Mouse (Mus musculus) c-Kit-negative CD71-positive TER-119-positive erythroid progenitor cells, embryonic 14.5 days (primary cell): ENCODE measurements at regions not wholly inside any gene's neighbourhood (a gene's known extent, or its start where the extent isn't known, plus 50 kb on each side); places are given as distances from the start of the nearest gene placed in this dataset.

Experiments used
- DNase-seq: peaks from one replicate; pipeline ENCODE4 v3.0.0-alpha.2; 2013; ENCODE audit warnings: low read depth, low spot score

- no peak for DNase-seq
These were observed 434.1 kb downstream of the Tox3 start for GRCm38 (mm10) chr8:89914076-89914475.

- no peak for DNase-seq
These were observed 441.9 kb downstream of the Tox3 start for GRCm38 (mm10) chr8:89906200-89906599.

GRCm38 (mm10) chr8:89905588-89905987 lies 442.6 kb downstream of the Tox3 start:
- no peak for DNase-seq

GRCm38 (mm10) chr8:89903346-89903745 lies 444.8 kb downstream of the Tox3 start:
- no peak for DNase-seq

DNA sequence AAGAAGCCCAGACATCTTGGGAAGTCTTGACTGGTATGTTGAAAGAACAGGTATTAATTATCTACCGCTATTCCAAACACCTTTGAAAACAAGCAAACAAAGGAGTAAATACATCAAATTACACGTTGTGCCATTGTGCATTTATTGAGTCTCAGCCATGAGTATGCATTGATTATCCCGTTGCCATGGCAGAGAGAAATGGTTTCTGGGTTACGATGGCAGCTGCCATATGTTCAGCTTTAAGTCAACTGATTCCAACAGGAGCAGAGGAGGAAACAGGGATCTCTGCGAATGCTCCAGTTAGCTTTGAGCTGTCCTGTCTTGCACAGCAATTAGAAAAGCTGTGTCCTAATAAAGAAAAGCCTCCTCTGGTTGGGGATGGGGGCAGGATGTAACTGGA lies 475.4 kb downstream of the Tox3 start:
- DNase-seq = no peak

GRCm38 (mm10) chr8:89871966-89872365 lies 476.2 kb downstream of the Tox3 start:
- no peak for DNase-seq

DNA sequence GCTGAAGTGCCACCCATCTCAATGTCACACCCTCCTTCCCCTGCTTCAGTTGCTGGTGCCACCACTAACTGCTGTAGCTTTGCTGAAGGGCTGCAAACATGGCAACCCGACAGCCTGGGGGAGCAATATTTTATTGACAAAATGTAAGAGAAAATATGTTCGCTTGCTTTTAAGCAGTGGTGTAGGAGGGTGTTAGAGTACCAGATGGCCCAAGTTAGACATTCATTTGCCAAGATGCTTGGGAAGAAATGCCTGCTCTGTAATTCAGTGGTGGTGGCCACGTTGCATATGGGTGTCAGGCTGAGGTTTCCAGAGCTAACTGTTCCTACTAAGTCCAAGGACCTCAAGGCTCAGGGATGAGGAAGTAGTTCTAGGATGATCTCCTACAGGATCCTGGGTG lies 488.3 kb downstream of the Tox3 start:
- no peak for DNase-seq

DNA sequence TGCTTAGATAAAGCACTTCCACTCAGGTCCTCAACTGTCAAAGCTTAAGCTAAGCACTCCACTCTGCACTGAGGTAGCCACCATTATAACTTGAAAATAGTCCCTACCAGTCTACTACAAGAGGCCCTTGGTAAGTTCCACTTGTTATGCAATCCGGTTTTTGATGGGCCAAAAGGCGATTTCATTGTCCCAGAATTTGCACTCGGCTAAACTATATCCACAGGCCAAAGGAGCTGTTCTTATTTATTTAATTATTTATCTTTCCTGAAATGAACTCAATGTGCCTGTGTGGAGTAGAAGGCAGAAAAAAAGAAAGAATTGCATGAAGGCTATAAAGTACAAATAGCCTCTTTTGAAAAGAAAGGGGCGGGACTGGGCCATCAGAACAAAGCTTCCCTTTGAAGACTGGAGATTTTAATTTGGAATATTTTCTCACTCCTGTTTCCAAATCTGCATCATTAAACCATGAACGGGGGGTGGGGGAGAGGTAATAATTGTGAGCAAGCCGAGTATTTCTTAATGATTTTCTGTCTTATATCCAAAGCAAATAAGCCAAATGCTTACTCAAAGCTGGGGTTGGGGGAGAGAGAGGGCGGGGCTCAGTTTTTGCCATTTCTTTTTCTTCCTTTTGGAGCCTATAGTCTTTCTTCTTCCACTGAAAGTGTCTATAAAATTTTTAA lies 489.3 kb downstream of the Tox3 start:
- DNase-seq = no peak

- DNase-seq = no peak
These were observed 492.6 kb downstream of the Tox3 start for GRCm38 (mm10) chr8:89855556-89855955.

DNA sequence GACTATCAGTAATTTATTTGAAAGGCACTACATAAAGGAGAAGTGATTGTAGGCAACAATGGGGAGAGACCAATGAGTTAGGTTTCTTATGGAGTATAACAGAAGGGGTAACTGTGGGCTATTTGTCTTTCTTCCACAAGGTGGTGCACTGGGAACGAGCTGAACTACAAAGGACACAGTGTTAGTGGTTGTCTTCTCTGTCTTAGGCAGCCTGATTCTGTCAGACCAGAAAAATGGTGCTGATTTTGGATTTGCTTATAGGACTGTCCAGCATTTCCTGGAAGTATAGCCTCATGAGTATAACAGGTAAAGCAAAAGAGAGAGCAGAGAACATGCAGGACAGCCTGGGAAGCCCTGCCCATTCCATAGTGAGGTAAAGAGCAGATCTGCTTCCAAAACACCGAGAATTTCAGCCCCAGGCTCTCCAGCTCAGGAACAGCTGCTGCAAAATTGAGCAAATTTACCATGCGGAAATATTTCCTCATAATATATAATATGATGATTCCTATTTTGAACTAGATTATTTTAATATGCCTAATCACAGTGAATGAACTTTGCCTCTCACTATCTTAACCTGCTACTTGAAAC lies 497.8 kb downstream of the Tox3 start:
- no peak for DNase-seq

- DNase-seq = no peak
These were observed 498.5 kb downstream of the Tox3 start for GRCm38 (mm10) chr8:89849416-89850208.

DNA sequence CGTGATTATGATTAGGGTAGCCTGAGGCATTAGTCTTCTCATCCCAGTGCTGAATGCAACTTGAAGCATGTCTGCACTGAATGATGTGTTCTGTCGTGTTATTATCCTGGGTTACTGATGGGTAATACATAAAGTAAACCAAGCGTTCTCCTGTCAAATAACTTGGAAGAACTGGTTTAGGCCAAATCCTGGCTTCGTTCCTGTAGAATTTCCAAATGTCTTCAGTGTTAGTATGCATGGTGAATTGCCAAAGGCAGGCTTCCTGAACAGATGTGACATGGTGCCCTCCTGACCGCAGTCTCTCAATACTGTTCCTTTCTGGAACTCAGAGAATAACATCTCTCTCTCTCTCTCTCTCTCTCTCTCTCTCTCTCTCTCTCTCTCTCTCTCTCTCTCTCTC lies 509.6 kb downstream of the Tox3 start:
- DNase-seq = no peak

DNA sequence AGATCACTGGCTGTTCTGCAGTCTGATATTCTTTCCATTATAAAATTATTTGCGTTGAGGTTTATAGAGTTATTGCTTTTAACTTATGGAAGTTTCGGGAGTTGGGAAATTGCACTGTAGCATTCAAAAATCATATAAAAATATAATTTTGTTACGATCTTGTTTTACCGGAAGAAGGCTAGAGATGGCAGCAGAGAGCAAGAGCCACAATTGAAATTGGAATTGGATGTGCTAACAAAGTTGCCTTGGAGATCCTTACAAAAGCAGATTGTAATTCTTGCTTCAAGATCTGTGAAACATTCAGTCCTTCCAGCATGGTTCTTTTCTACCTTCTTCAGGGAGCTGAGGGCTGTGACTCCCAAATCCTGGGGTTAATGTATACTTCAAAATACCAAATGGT lies 514.4 kb downstream of the Tox3 start:
- DNase-seq = no peak

DNA sequence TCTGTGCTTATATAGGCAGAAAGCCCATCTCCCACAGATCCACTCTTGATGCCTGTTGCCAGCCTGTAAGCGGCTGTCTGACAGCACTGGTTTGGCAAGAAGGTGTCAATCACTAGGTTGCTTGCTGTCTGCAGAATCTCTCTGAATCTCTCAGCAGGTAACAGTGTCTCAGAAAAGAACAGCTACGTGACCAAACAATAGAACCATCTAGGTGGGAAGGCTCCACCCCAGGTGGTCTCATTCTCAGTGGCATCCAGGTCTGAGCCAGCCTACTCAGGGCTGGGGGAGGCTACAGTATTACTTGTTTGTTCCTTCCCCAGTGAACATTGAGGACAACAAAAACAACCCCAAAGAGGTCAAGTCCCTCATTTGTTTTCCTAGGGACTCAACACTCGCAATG lies 523.6 kb downstream of the Tox3 start:
- DNase-seq = no peak

- no peak for DNase-seq
These were observed 524.5 kb downstream of the Tox3 start for GRCm38 (mm10) chr8:89823631-89824030.

GRCm38 (mm10) chr8:89812036-89812711 lies 536.0 kb downstream of the Tox3 start:
- no peak for DNase-seq

GRCm38 (mm10) chr8:89788296-89788695 lies 559.8 kb downstream of the Tox3 start:
- DNase-seq = no peak

GRCm38 (mm10) chr8:89787050-89787905 lies 560.9 kb downstream of the Tox3 start:
- no peak for DNase-seq

GRCm38 (mm10) chr8:89785011-89785410 lies 563.1 kb downstream of the Tox3 start:
- DNase-seq = peak; percentile 1

- DNase-seq = no peak
These were observed 564.8 kb downstream of the Tox3 start for GRCm38 (mm10) chr8:89783311-89783710.

DNA sequence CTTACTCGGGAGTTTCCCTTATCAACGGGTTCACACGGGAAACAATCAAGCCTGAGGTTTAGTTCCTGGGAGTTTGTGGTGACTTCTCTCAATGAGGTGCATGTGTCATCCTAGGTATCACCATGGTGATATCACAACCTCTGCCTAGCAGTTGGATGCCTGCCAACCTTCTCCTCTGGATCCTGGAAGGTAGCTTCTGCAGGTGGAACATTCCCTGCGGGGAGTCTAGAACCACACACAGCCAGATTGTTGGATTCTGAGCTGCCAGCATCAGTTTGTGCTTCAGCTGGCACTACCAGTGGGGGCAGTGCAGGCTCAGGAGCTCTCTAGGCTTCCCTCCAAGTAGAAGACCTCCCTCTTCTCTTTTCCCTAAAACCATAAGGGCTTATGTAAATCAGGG lies 581.8 kb downstream of the Tox3 start:
- no peak for DNase-seq
